Mouse (Mus musculus) liver, embryonic 16.5 days (tissue): Measurements from ENCODE around the gene Fcho1. TPM values are rescaled to one million over a fixed set of nuclear protein-coding genes. Genes with fewer than 3 reads are reported as not detected.
"Not testable (repeated sequence)": the region's sequence is repeated elsewhere in the genome, so short reads cannot be mapped to it uniquely, and the experiment has no call there.

Experiments used
- ATAC-seq: fragments of 200-750 bp; cut with Nextera tagmentation; 2 replicates; pipeline ENCODE4 v1.8.0; 2017; ENCODE audit warnings: low read depth, mild to moderate bottlenecking, moderate number of reproducible peaks, moderate library complexity
- H3K27ac ChIP-seq: fragments of 300-500 bp; sonication (generic); 2 replicates; pipeline ENCODE4 v1.5.1; 2014; ENCODE audit warnings: mild to moderate bottlenecking, low read length
- H3K27me3 ChIP-seq: fragments of 300-500 bp; sonication (generic); 2 replicates; pipeline ENCODE4 v1.6.1; 2014; ENCODE audit warnings: low read depth, low read length, mixed read lengths; ENCODE audit not compliant: control insufficient read depth, insufficient read depth
- H3K36me3 ChIP-seq: fragments of 300-500 bp; sonication (generic); 2 replicates; pipeline ENCODE4 v1.6.1; 2014; ENCODE audit warnings: mild to moderate bottlenecking; ENCODE audit not compliant: control insufficient read depth, insufficient read depth
- H3K4me1 ChIP-seq: fragments of 300-500 bp; sonication (generic); 2 replicates; pipeline ENCODE4 v1.6.1; 2014; ENCODE audit warnings: low read depth, low read length, mixed read lengths; ENCODE audit not compliant: control insufficient read depth
- H3K4me2 ChIP-seq: fragments of 300-500 bp; sonication (generic); 2 replicates; pipeline ENCODE4 v1.6.1; 2014; ENCODE audit warnings: low read depth, low read length, mixed read lengths
- H3K4me3 ChIP-seq: fragments of 300-500 bp; sonication (generic); 2 replicates; pipeline ENCODE4 v1.5.1; 2014; ENCODE audit warnings: low read depth, mild to moderate bottlenecking, low read length
- H3K9ac ChIP-seq: fragments of 300-500 bp; sonication (generic); 2 replicates; pipeline ENCODE4 v1.6.1; 2014; ENCODE audit warnings: low read depth, low read length
- H3K9me3 ChIP-seq: fragments of 300-500 bp; sonication (generic); replicated peaks from 2 replicates; pipeline ENCODE4 v1.6.1; 2016; ENCODE audit warnings: low read length; ENCODE audit not compliant: control insufficient read depth
- WGBS: fragments of 180-500 bp; shearing (Covaris S2); extraction: QIAGEN DNeasy Blood & Tissue Kit; methylation state at CpG from one replicate; pipeline ENCODE4 v1.1.7; 2014; ENCODE audit not compliant: insufficient replicate concordance; 5-methylcytosine and 5-hydroxymethylcytosine counted together
- polyA plus RNA-seq: library from polyadenylated mRNA; unstranded; fragments of >200 nt; fragmentation: Nextera tagmentation; extraction: Ambion mirVana; gene quantifications from 2 replicates; pipeline ENCODE4 v1.2.1, GENCODE M21; 2015

Fcho1 gene
- polyA plus RNA-seq, 1 experiment from 2014 or later: 24.5 TPM

DNA sequence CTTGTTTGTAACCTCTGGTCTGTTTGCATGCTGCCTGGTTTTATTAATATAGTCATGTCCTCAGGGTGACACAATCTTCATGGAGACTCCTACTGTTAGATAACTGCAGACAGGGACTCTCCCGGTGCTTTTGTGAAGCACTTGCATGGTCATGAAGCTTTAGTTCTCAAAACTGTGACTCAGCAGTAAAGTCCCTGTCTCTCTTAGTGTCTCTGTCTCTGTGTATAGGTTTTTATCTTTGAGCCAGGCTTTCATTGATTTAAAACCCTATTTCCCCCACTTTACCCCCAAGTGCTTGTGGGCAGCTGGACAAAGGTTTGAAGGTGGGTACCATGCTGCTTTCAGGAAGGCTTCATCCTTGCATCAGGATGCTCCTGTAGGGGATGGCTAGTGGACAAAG lies 19.8 kb upstream of the Fcho1 start:
- H3K4me3 ChIP-seq: no peak overlapping the region
- no peaks in the 10 kb centered on the region; the same call in 1 of the 2 replicates for H3K9me3 ChIP-seq
- no peak overlapping the region for H3K4me2 ChIP-seq
- H3K27ac ChIP-seq: no peak overlapping the region
- 25% methylated on average over 1 of the region's 1 CpGs for WGBS
- no peaks in the 10 kb centered on the region for H3K27me3 ChIP-seq
- ATAC-seq: no peak
- H3K36me3 ChIP-seq: no peaks in the 10 kb centered on the region
- H3K4me1 ChIP-seq: no peaks in the 10 kb centered on the region; the same call in 1 of the 2 replicates
- H3K9ac ChIP-seq: no peak overlapping the region

- Histone ChIP-seq H3K4me3 (no peak overlapping the region), H3K9me3 (no peaks in the 10 kb centered on the region), H3K36me3 (no peaks in the 10 kb centered on the region), H3K4me2 (no peak overlapping the region), H3K27me3 (no peaks in the 10 kb centered on the region), H3K4me1 (no peaks in the 10 kb centered on the region; the same call in 1 of the 2 replicates), H3K27ac (no peak overlapping the region), H3K9ac (no peak overlapping the region)
- WGBS: 51% methylated on average over 2 of the region's 2 CpGs
- no peak for ATAC-seq
Measured at GRCm38 (mm10) chr8:71742783-71743182, 17.3 kb upstream of the Fcho1 start.

- H3K4me2 ChIP-seq: 0 out of 2 replicates have a peak overlapping the region, but pooled peaks have one; percentile 11
- H3K36me3 ChIP-seq: no peaks in the 10 kb centered on the region
- H3K4me1 ChIP-seq: no peaks in the 10 kb centered on the region; the same call in 1 of the 2 replicates
- ATAC-seq: no peak
- H3K9me3 ChIP-seq: no peaks in the 10 kb centered on the region
- H3K4me3 ChIP-seq: no peak overlapping the region
- no peak overlapping the region for H3K9ac ChIP-seq
- 10% methylated on average over 19 of the region's 19 CpGs for WGBS
- no peak overlapping the region for H3K27ac ChIP-seq
- H3K27me3 ChIP-seq: no peaks in the 10 kb centered on the region
Measured at GRCm38 (mm10) chr8:71741687-71742114, 16.2 kb upstream of the Fcho1 start.

- ATAC-seq: no peak
Measured at GRCm38 (mm10) chr8:71741226-71741625, 15.7 kb upstream of the Fcho1 start.

GRCm38 (mm10) chr8:71738316-71738715 lies 12.8 kb upstream of the Fcho1 start:
- H3K27me3 ChIP-seq: not testable (repeated sequence)

More at GRCm38 (mm10) chr8:71741226-71741625, 15.7 kb upstream of the Fcho1 start:
- Histone ChIP-seq H3K27me3 (no peaks in the 10 kb centered on the region), H3K4me3 (no peak overlapping the region), H3K9me3 (no peaks in the 10 kb centered on the region), H3K27ac (no peak overlapping the region), H3K9ac (no peak overlapping the region), H3K4me2 (no peak overlapping the region), H3K36me3 (no peaks in the 10 kb centered on the region), H3K4me1 (no peaks in the 10 kb centered on the region; the same call in 1 of the 2 replicates)
- WGBS: 46% methylated on average over 3 of the region's 3 CpGs

DNA sequence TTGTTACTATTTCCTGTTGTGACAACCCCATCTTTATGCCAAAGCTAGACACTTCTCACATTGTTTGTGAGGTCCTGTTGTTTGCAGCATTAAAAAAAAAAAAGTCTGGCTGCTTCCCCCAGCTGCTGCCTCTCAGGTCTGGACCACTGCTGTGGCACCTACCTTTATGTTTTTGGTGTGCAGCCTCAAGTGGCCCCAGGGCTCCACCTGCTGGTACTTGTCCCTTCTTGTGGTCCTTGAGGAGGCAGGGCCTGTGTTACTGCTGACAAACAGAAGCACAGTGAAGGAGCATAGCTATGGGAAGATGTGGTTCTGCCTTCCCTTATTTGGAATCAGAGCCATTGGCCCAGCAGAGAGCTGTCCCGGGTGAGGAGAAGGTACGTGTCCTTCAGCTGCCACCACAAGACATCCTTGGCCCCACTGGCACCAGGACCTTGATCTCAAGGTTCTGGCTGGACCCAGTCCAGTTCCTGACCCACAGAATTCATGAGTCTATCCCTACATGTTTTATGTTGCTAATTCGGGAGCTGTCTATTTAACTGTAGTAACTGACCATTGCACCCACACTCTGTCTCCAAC lies 6.2 kb upstream of the Fcho1 start:
- Histone ChIP-seq H3K4me1 (peaks cover 13% of the 10 kb centered on the region), H3K36me3 (no peaks in the 10 kb centered on the region), H3K27me3 (peaks cover 3% of the 10 kb centered on the region), H3K9me3 (no peaks in the 10 kb centered on the region), H3K4me2 (no peak overlapping the region), H3K9ac (no peak overlapping the region), H3K27ac (no peak overlapping the region), H3K4me3 (no peak overlapping the region)
- WGBS: 34% methylated on average over 3 of the region's 3 CpGs
- ATAC-seq: no peak

More at GRCm38 (mm10) chr8:71738316-71738715, 12.8 kb upstream of the Fcho1 start:
- not testable (repeated sequence) for H3K36me3 ChIP-seq, H3K9me3 ChIP-seq, ATAC-seq, H3K9ac ChIP-seq, H3K27ac ChIP-seq, H3K4me2 ChIP-seq, H3K4me3 ChIP-seq, H3K4me1 ChIP-seq

GRCm38 (mm10) chr8:71728826-71729620 lies 3.5 kb upstream of the Fcho1 start:
- peak overlapping the region; percentile 44 for H3K4me3 ChIP-seq
- peak overlapping the region; percentile 58; the same call in 1 of the 2 replicates for H3K9ac ChIP-seq
- no peak for ATAC-seq

DNA sequence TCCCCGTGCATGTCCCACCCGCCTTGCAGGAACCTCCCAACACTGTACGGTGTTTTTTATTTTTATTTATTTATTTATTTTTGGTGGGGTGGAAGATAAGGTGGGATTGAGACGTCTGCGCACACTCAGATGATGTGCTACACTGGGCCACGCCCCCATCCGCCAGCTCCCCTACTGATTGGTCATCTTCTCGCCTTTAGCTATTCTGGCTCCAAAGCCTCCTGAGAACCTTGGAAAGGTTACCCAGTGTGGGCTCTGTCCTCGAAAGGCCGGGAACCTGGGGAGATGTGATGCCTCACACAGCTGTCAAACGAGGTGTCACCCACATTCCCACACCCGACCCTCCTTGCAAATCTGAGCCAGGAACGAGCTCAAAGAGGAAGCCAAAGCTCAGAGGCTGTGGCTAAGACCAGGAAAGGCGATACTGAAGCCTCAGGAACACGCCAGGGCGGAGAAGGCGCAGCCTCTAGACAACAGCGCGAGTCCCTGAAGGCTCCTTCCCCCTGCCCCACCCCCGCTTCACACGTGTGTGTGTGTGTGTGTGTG lies 2.8 kb upstream of the Fcho1 start:
- no peaks in the 10 kb centered on the region for H3K36me3 ChIP-seq
- WGBS: 6% methylated on average over 21 of the region's 21 CpGs
- H3K9me3 ChIP-seq: no peaks in the 10 kb centered on the region
- ATAC-seq: peak; percentile 38
- peaks cover 42% of the 10 kb centered on the region for H3K4me1 ChIP-seq
- H3K4me3 ChIP-seq: peak overlapping the region; percentile 44
- H3K27ac ChIP-seq: no peak overlapping the region
- H3K4me2 ChIP-seq: peak overlapping the region; percentile 70
- H3K27me3 ChIP-seq: peaks cover 3% of the 10 kb centered on the region
- peak overlapping the region; percentile 58 for H3K9ac ChIP-seq

More at GRCm38 (mm10) chr8:71728826-71729620, 3.5 kb upstream of the Fcho1 start:
- Histone ChIP-seq H3K4me2 (peak overlapping the region; percentile 70), H3K36me3 (no peaks in the 10 kb centered on the region), H3K27ac (no peak overlapping the region), H3K9me3 (no peaks in the 10 kb centered on the region), H3K27me3 (peaks cover 3% of the 10 kb centered on the region), H3K4me1 (peaks cover 35% of the 10 kb centered on the region)
- 4% methylated on average over 14 of the region's 16 CpGs for WGBS

GRCm38 (mm10) chr8:71724389-71724788 lies 1.1 kb downstream of the Fcho1 start:
- Histone ChIP-seq H3K36me3 (no peaks in the 10 kb centered on the region), H3K4me3 (peak overlapping the region; percentile 75; the same call in 1 of the 2 replicates), H3K27me3 (no peaks in the 10 kb centered on the region; the same call in 1 of the 2 replicates), H3K4me2 (peak overlapping the region; percentile 8; the same call in 1 of the 2 replicates), H3K9ac (no peak overlapping the region), H3K27ac (no peak overlapping the region), H3K9me3 (no peaks in the 10 kb centered on the region), H3K4me1 (peaks cover 60% of the 10 kb centered on the region)
- 46% methylated on average over 4 of the region's 4 CpGs for WGBS
- no peak for ATAC-seq
